Mouse (Mus musculus): ENCODE data around the gene Fstl4. TPM values are rescaled to one million over a fixed set of nuclear protein-coding genes. Genes with fewer than 3 reads are reported as not detected.

The Fstl4 gene
- polyA plus RNA-seq, 1 experiment = not detected

- Histone ChIP-seq H3K4me3 (ENCODE audit: insufficient read depth, low read length) (no peak overlapping the region), H3K4me1 (ENCODE audit: control insufficient read depth, insufficient read depth, low read length) (no peaks in the 10 kb centered on the region), H3K27ac (ENCODE audit: insufficient read depth, low read depth, low read length) (no peak overlapping the region)
- no peak for TF ChIP-seq CTCF (IDR thresholded peaks at IDR 0.05; ENCODE audit: low read depth, low read length)
- TF ChIP-seq POLR2A (IDR thresholded peaks at IDR 0.05; ENCODE audit: borderline replicate concordance, low read depth, low read length) = no peak
Measured at GRCm38 (mm10) chr11:52928321-52928720, 163.9 kb downstream of the Fstl4 start.

- Histone ChIP-seq H3K27ac (ENCODE audit: insufficient read depth, low read depth, low read length) (no peak overlapping the region), H3K4me3 (ENCODE audit: insufficient read depth, low read length) (no peak overlapping the region), H3K4me1 (ENCODE audit: control insufficient read depth, insufficient read depth, low read length) (no peaks in the 10 kb centered on the region)
- TF ChIP-seq CTCF (IDR thresholded peaks at IDR 0.05; ENCODE audit: low read depth, low read length) (no peak), POLR2A (IDR thresholded peaks at IDR 0.05; ENCODE audit: borderline replicate concordance, low read depth, low read length) (no peak)
Measured at GRCm38 (mm10) chr11:52939336-52940070, 175.1 kb downstream of the Fstl4 start.

GRCm38 (mm10) chr11:52942967-52943366 lies 178.5 kb downstream of the Fstl4 start:
- no peak for TF ChIP-seq POLR2A (IDR thresholded peaks at IDR 0.05; ENCODE audit: borderline replicate concordance, low read depth, low read length)
- no peak for TF ChIP-seq CTCF (IDR thresholded peaks at IDR 0.05; ENCODE audit: low read depth, low read length)
- H3K27ac ChIP-seq (ENCODE audit: insufficient read depth, low read depth, low read length) = no peak overlapping the region
- no peaks in the 10 kb centered on the region for H3K4me1 ChIP-seq (ENCODE audit: control insufficient read depth, insufficient read depth, low read length)

GRCm38 (mm10) chr11:52954995-52955394 lies 190.6 kb downstream of the Fstl4 start:
- Histone ChIP-seq H3K4me3 (ENCODE audit: insufficient read depth, low read length) (no peak overlapping the region), H3K27ac (ENCODE audit: insufficient read depth, low read depth, low read length) (no peak overlapping the region), H3K4me1 (ENCODE audit: control insufficient read depth, insufficient read depth, low read length) (no peaks in the 10 kb centered on the region)
- TF ChIP-seq CTCF (IDR thresholded peaks at IDR 0.05; ENCODE audit: low read depth, low read length) (no peak), POLR2A (IDR thresholded peaks at IDR 0.05; ENCODE audit: borderline replicate concordance, low read depth, low read length) (no peak)

More at GRCm38 (mm10) chr11:52942967-52943366, 178.5 kb downstream of the Fstl4 start:
- no peak overlapping the region for H3K4me3 ChIP-seq (ENCODE audit: insufficient read depth, low read length)

GRCm38 (mm10) chr11:52968809-52969208 lies 204.4 kb downstream of the Fstl4 start:
- H3K4me3 ChIP-seq (ENCODE audit: insufficient read depth, low read length) = no peak overlapping the region
- H3K4me1 ChIP-seq (ENCODE audit: control insufficient read depth, insufficient read depth, low read length) = no peaks in the 10 kb centered on the region
- no peak overlapping the region for H3K27ac ChIP-seq (ENCODE audit: insufficient read depth, low read depth, low read length)
- TF ChIP-seq POLR2A (IDR thresholded peaks at IDR 0.05; ENCODE audit: borderline replicate concordance, low read depth, low read length) = no peak
- no peak for TF ChIP-seq CTCF (IDR thresholded peaks at IDR 0.05; ENCODE audit: low read depth, low read length)

- no peaks in the 10 kb centered on the region for H3K4me1 ChIP-seq (ENCODE audit: control insufficient read depth, insufficient read depth, low read length)
- no peak overlapping the region for H3K4me3 ChIP-seq (ENCODE audit: insufficient read depth, low read length)
- H3K27ac ChIP-seq (ENCODE audit: insufficient read depth, low read depth, low read length) = no peak overlapping the region
- no peak for TF ChIP-seq CTCF (IDR thresholded peaks at IDR 0.05; ENCODE audit: low read depth, low read length)
- no peak for TF ChIP-seq POLR2A (IDR thresholded peaks at IDR 0.05; ENCODE audit: borderline replicate concordance, low read depth, low read length)
Measured at GRCm38 (mm10) chr11:52970396-52970795, 206.0 kb downstream of the Fstl4 start.

- Histone ChIP-seq H3K4me1 (ENCODE audit: control insufficient read depth, insufficient read depth, low read length) (no peaks in the 10 kb centered on the region), H3K4me3 (ENCODE audit: insufficient read depth, low read length) (no peak overlapping the region), H3K27ac (ENCODE audit: insufficient read depth, low read depth, low read length) (no peak overlapping the region)
- TF ChIP-seq CTCF (IDR thresholded peaks at IDR 0.05; ENCODE audit: low read depth, low read length) (no peak), POLR2A (IDR thresholded peaks at IDR 0.05; ENCODE audit: borderline replicate concordance, low read depth, low read length) (no peak)
Measured at GRCm38 (mm10) chr11:52986986-52987385, 222.6 kb downstream of the Fstl4 start.

GRCm38 (mm10) chr11:52994688-52995087 lies 230.3 kb downstream of the Fstl4 start:
- no peak for TF ChIP-seq POLR2A (IDR thresholded peaks at IDR 0.05; ENCODE audit: borderline replicate concordance, low read depth, low read length)
- no peak for TF ChIP-seq CTCF (IDR thresholded peaks at IDR 0.05; ENCODE audit: low read depth, low read length)
- Histone ChIP-seq H3K27ac (ENCODE audit: insufficient read depth, low read depth, low read length) (no peak overlapping the region), H3K4me3 (ENCODE audit: insufficient read depth, low read length) (no peak overlapping the region), H3K4me1 (ENCODE audit: control insufficient read depth, insufficient read depth, low read length) (no peaks in the 10 kb centered on the region)

GRCm38 (mm10) chr11:52996434-52997093 lies 232.1 kb downstream of the Fstl4 start:
- H3K4me3 ChIP-seq (ENCODE audit: insufficient read depth, low read length) = no peak overlapping the region
- no peaks in the 10 kb centered on the region for H3K4me1 ChIP-seq (ENCODE audit: control insufficient read depth, insufficient read depth, low read length)
- no peak overlapping the region for H3K27ac ChIP-seq (ENCODE audit: insufficient read depth, low read depth, low read length)
- TF ChIP-seq POLR2A (IDR thresholded peaks at IDR 0.05; ENCODE audit: borderline replicate concordance, low read depth, low read length) (no peak), CTCF (IDR thresholded peaks at IDR 0.05; ENCODE audit: low read depth, low read length) (no peak)

- no peak overlapping the region for H3K27ac ChIP-seq (ENCODE audit: insufficient read depth, low read depth, low read length)
- TF ChIP-seq POLR2A (IDR thresholded peaks at IDR 0.05; ENCODE audit: borderline replicate concordance, low read depth, low read length) = no peak
- H3K4me1 ChIP-seq (ENCODE audit: control insufficient read depth, insufficient read depth, low read length) = no peaks in the 10 kb centered on the region
- no peak overlapping the region for H3K4me3 ChIP-seq (ENCODE audit: insufficient read depth, low read length)
Measured at GRCm38 (mm10) chr11:52997421-52997820, 233.0 kb downstream of the Fstl4 start.
